Mouse (Mus musculus) brain, embryonic 14.5 days (tissue): ENCODE results near the gene Bbs9.

Source experiments
- CTCF ChIP-seq: fragments of 200-500 bp; IDR thresholded peaks from 2 replicates; pipeline ENCODE4 v1.5.1; 2012; ENCODE audit warnings: inconsistent platforms, mild to moderate bottlenecking, moderate library complexity, borderline replicate concordance; ENCODE audit not compliant: insufficient read depth, insufficient read length; ENCODE audit errors: extremely low read depth
- POLR2A ChIP-seq: fragments of 200-500 bp; IDR thresholded peaks from 2 replicates; pipeline ENCODE4 v1.6.1; 2012; ENCODE audit warnings: mild to moderate bottlenecking, inconsistent platforms, borderline replicate concordance; ENCODE audit not compliant: poor library complexity, insufficient read depth, insufficient read length, severe bottlenecking; ENCODE audit errors: extremely low read depth

GRCm38 (mm10) chr9:22815093-22815458 lies 339.6 kb downstream of the Bbs9 start:
- no peak for TF ChIP-seq CTCF
- no peak for TF ChIP-seq POLR2A
